Mouse (Mus musculus) thymus, adult 18-20 months (tissue): ENCODE measurements around the gene Ddo.

Source experiments
- DNase-seq, 2 experiments: peaks; one replicate each; pipeline ENCODE4 v3.0.0; 2022; ENCODE audit warnings: mixed read lengths in 2 of 2

The Ddo gene

DNA sequence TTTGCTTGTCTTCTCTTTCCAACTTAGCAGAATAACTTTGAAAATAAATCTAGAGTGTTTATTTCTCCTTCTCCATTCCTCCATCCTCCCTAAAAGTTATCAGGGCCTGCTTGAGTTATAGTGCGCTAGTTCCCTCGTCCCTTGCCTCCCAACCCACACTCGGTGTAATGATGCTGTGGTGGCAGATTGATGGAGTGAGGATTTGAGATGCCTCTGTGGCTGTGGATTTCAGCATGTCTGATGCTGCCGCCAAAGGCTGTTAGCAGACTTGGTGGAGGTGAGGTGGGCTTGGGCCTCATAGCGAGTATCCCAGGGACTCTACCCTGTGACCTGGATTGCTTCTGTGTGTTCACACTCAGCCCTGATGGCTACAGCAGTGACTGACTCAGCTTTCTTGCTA, 91.1 kb downstream of the Ddo start:
- no peak for DNase-seq

DNA sequence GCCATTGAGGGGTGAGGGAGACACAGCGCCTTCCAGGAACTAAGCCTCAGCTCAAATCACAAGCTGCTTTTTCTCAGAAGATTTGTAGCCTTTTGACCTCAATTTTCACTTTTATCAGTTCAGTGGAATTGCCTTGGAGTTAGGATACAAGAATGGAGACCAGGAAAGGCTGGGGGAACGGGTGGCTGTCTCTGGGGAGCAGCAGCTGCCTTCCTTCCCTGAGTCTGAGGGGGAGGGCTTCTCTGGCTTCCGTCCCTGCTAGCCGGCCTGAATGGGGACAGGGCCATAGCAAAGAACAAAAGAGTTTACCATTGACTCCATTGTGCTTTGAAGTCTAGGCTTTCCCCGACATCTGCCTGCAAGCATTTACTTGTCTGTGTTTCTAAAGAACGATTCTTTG, 94.5 kb downstream of the Ddo start:
- DNase-seq, result no peak

DNA sequence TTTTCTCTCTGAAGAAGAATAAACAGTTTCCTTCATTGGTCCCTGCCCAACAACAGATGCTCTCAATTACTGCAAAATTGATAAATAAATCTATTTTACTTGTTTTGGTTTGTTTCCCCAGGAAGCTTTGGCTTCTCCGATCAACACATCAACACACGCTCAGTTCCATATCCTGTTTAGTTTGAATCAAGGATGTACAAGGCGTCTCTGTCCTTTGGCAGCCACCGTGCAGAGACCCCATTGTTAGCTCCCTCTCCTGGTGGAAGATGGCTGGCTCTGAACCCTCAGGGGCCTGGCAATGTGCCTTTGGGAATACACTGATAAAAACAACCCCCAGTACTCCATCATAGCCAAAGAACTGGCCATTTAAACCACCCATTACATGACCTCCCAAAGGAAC, 95.3 kb downstream of the Ddo start:
- no peak for DNase-seq

DNA sequence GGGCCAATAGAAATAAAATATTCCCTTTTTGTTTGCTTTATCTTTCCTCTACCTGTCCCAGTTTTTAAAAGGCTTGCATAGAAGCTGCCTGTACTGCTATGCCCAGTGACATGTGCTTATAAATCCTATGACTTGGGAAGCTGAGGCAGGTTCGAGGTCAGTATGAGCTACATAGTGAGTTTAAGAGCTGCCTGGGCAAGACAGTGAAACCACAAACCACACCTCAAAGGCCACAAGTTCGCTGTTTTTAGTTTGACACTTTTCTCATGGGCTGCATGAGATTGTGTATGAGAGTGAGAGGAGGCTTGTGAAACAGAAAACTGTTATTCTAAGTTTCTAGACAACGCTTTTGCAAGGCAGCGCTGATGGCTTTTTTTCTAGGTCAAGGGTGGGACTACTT, 95.7 kb downstream of the Ddo start:
- DNase-seq, result no peak

DNA sequence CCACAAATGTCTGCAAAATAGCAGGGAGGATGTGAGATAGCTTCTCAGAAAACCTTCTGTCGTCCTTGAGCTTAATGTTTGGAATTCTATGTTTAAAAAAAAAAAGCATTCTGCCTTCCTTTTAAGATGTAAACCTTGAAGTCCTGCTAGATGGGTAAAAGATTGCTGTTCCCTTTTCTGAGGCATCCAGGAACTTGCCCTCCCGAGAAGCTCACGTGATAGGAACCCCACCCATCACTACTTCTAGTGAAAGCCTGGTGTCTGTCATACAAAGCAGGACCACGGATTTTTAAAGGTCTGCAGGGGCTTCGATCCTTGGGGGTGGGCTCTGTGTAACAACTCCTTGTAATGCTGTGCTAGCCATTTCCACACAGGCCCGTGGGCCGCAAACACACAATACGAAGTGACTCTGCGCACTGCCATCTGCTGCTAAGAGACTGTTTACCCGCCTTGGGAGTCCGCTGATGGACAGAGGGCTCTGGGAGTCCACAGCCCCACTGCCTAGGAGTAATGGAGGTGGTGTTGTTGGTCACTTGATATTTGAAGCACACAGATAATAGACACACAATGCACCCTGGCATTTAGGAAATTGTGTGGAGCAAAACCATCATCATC, 96.6 kb downstream of the Ddo start:
- no peak for DNase-seq

DNA sequence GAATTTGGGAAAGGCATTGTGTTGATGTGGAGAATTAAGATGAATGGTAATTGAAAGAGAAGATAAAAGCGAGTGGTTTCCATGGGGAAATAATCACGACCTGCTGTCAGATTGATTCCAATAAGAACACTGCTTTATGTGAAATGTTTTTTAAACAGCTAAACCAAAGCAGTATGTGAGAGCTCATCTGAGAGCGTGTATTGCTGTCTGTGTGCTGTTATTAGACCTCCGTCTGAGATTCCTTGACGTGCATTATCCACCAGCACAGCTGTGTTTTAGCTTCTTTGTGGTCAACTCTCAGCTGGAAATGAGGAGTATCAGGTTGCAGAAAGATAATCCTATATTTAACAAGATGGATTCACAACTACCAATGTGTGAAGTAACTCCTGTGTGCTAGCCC, 97.2 kb downstream of the Ddo start:
- DNase-seq, result no peak

DNA sequence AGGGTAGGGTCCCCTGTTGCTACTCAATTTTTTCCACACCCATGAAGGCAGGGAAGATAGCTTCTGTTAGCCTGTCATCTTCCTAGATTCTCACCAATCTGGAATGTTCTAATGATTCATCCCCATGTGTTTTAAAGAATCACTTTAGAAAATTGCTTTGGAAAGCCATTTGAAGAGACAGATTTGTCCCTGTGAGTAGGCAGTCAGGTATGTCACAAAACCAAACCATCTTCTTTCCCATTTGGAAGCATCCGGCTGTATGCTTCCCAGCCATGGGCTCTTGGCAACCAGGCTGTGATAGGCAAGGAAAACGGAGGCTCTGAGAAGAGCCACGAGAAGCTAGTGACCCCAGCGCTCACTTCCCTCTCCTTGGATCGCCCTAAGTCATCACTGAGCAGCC, 100.4 kb downstream of the Ddo start:
- no peak for DNase-seq
